Mouse (Mus musculus) midbrain, embryonic 12.5 days (tissue): ENCODE data around the gene Vax2. TPM values are rescaled to one million over a fixed set of nuclear protein-coding genes. Genes with fewer than 3 reads are reported as not detected.
A peak's percentile ranks its signal among the peaks of the same experiment; 100 is the strongest.

ENCODE experiments used
- ATAC-seq: fragments of 200-750 bp; cut with Nextera tagmentation; 2 replicates; pipeline ENCODE4 v1.8.0; 2017; ENCODE audit warnings: low read depth, moderate TSS enrichment, moderate library complexity; ENCODE audit not compliant: low FRiP score
- H3K27ac ChIP-seq: fragments of 300-500 bp; sonication (generic); replicated peaks from 2 replicates; pipeline ENCODE4 v1.5.1; 2016; ENCODE audit warnings: mild to moderate bottlenecking
- H3K27me3 ChIP-seq: fragments of 300-500 bp; sonication (generic); 2 replicates; pipeline ENCODE4 v1.6.1; 2016; ENCODE audit warnings: mild to moderate bottlenecking
- H3K36me3 ChIP-seq: fragments of 300-500 bp; sonication (generic); 2 replicates; pipeline ENCODE4 v1.6.1; 2016
- H3K4me1 ChIP-seq: fragments of 300-500 bp; sonication (generic); 2 replicates; pipeline ENCODE4 v1.6.1; 2016
- H3K4me2 ChIP-seq: fragments of 300-500 bp; sonication (generic); replicated peaks from 2 replicates; pipeline ENCODE4 v1.6.1; 2016; ENCODE audit warnings: mild to moderate bottlenecking, moderate library complexity
- H3K4me3 ChIP-seq: fragments of 300-500 bp; sonication (generic); 2 replicates; pipeline ENCODE4 v1.5.1; 2016; ENCODE audit warnings: mild to moderate bottlenecking
- H3K9ac ChIP-seq: fragments of 300-500 bp; sonication (generic); replicated peaks from 2 replicates; pipeline ENCODE4 v1.6.1; 2016; ENCODE audit warnings: mild to moderate bottlenecking, moderate library complexity
- H3K9me3 ChIP-seq: fragments of 300-500 bp; sonication (generic); 2 replicates; pipeline ENCODE4 v1.6.1; 2016; ENCODE audit warnings: mild to moderate bottlenecking
- WGBS: fragments of 180-500 bp; shearing (Covaris S2); methylation state at CpG from one replicate; pipeline ENCODE4 v1.1.7; 2016; 5-methylcytosine and 5-hydroxymethylcytosine counted together
- polyA plus RNA-seq: library from polyadenylated mRNA; unstranded; fragments of >200 nt; fragmentation: Nextera tagmentation; extraction: Ambion mirVana; gene quantifications from 2 replicates; pipeline ENCODE4 v1.2.1, GENCODE M21; 2016

The Vax2 gene
- polyA plus RNA-seq, 1 experiment from 2014 or later = 0.42 TPM

DNA sequence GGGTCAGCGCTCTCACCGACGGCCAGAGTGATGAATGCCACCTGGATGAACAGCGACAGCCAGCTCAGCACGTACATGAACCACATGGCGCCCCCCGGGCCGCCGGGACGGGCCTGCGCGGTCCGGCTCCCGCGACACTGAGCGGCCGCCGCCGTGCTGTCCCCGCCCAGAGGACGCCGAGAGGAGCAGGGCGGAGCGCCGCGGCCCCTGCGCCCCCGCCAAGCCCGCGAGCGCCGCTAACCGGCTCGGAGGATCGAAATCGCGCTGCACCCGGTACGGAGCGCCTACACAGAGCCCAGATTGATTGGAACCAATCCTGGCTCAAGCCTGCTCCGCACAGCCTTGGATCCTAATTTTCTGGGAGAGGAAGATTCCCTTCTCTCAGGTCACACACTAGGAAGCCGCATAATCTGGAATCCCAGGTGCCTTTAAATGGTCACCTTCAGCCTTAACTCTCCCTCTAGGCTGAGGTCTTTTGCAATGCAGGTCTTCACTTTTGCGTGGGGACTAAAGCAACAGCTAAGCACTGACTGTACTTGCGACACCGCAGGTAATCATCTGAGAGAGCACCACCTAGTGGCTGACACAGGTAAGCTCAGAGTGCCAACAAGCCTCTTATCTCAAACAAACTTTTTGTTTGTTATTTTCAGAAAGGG is 64.7 kb downstream of the Vax2 start, which contains the start of gene Tex261:
TSS of gene Tex261 (minus strand) at position 176 of the 656 bp plus-strand sequence.
- H3K36me3 ChIP-seq = peaks cover 23% of the 10 kb centered on the region
- ATAC-seq = peak; percentile 96
- H3K27me3 ChIP-seq = no peaks in the 10 kb centered on the region
- peak within 1 kb of the TSS; percentile 87 for H3K4me3 ChIP-seq
- under 1% methylated on average over 38 of the region's 45 CpGs for WGBS
- peak within 1 kb of the TSS; percentile 82 for H3K4me2 ChIP-seq
- peak within 1 kb of the TSS; percentile 94 for H3K9ac ChIP-seq
- H3K9me3 ChIP-seq = no peaks in the 10 kb centered on the region
- H3K4me1 ChIP-seq = peaks cover 22% of the 10 kb centered on the region
- H3K27ac ChIP-seq = peak within 1 kb of the TSS; percentile 78

DNA sequence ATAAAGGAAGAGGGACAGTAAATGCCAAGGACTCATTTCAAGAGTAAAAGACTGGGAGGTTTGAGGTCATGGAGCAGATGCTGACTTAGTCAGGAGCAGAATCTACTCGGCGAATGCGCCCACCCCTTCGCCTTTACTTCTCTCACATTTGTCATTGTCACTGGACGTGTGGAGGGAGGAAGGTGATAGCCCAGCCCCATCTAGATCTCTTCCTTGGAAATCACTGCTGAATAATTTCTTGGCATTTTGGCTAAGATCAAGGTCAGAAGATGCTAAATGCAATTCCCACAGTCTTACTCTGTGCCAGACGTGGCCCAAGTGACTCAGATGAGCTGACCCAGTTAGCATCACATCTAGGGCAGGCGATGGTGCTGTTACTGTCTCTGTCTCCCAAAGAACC is 67.2 kb downstream of the Vax2 start:
- H3K9me3 ChIP-seq = no peaks in the 10 kb centered on the region
- H3K27me3 ChIP-seq = no peaks in the 10 kb centered on the region
- no peak overlapping the region for H3K4me2 ChIP-seq
- WGBS = 89% methylated on average over 7 of the region's 7 CpGs
- H3K9ac ChIP-seq = no peak overlapping the region
- H3K4me3 ChIP-seq = no peak overlapping the region
- no peak for ATAC-seq
- peaks cover 2% of the 10 kb centered on the region; the same call in 1 of the 2 replicates for H3K36me3 ChIP-seq
- peaks cover 19% of the 10 kb centered on the region for H3K4me1 ChIP-seq
- H3K27ac ChIP-seq = no peak overlapping the region

DNA sequence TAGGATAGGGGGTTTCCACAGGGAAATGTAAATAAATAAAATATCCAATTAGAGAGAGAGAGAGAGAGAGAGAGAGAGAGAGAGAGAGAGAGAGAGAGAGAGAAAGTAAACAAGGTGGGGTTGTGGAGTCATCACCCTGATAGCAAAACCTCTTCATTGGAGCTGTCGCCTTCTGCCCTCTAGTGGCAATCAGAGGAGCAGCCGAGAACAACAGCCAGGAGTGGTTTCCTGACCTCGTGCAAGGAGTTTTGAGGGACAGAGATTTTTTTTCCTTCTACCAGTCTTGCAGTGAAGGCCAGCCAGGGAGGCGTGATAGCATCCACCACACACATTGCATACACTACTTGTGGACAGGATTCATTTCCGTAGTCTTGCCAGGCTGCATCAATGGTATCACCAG is 68.0 kb downstream of the Vax2 start:
- Histone ChIP-seq H3K4me1 (peaks cover 15% of the 10 kb centered on the region), H3K4me3 (no peak overlapping the region), H3K36me3 (no peaks in the 10 kb centered on the region), H3K27ac (no peak overlapping the region), H3K27me3 (no peaks in the 10 kb centered on the region), H3K9ac (no peak overlapping the region), H3K9me3 (no peaks in the 10 kb centered on the region), H3K4me2 (no peak overlapping the region)
- WGBS = 12% methylated on average over 5 of the region's 5 CpGs
- no peak for ATAC-seq

DNA sequence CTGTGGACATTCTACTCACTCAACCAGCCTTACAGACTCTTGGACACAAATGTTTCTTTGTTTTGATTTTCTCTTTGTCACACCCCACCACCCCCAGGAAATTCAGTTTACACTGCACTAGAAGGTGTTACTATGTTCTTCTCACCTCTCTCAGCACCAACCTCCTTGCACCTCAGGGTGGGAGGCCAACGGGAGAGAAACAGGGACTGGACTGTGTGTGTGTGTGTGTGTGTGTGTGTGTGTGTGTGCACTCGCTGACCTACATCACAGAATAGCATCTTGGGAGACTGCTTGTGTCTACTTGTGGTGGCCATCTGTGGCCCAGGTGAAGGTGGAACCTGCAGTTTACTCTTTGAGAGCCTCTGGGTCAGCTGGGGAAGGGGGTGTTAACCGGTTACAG is 75.4 kb downstream of the Vax2 start:
- H3K27ac ChIP-seq = no peak overlapping the region

More for the DNA sequence above, 75.4 kb downstream of the Vax2 start:
- no peak for ATAC-seq
- Histone ChIP-seq H3K9me3 (no peaks in the 10 kb centered on the region), H3K27me3 (peaks cover 6% of the 10 kb centered on the region; the same call in 1 of the 2 replicates), H3K9ac (no peak overlapping the region), H3K36me3 (no peaks in the 10 kb centered on the region), H3K4me2 (no peak overlapping the region), H3K4me3 (no peak overlapping the region), H3K4me1 (0 out of 2 replicates have a peak, but pooled peaks cover 2% of the 10 kb centered on the region)
- 84% methylated on average over 3 of the region's 3 CpGs for WGBS

Other genes starting within 250 kb of the Vax2 start
- gene Dguok, start 204.3 kb upstream of the Vax2 start, polyA plus RNA-seq = 57.3 and 62.6 TPM in 2 replicates
- 6.2 TPM in 2 replicates for gene Actg2, start 175.0 kb upstream of the Vax2 start, polyA plus RNA-seq
- gene Stambp, start 138.5 kb upstream of the Vax2 start, polyA plus RNA-seq = 31.6 and 31.9 TPM in 2 replicates
- not detected in 2 replicates for gene Clec4f, start 55.1 kb upstream of the Vax2 start, polyA plus RNA-seq
- not detected in 2 replicates for gene Cd207, start 33.4 kb upstream of the Vax2 start, polyA plus RNA-seq
- gene Atp6v1b1, start 31.7 kb downstream of the Vax2 start, polyA plus RNA-seq = not detected in 2 replicates
- 0.30 TPM in 1 of 2 replicates, not detected in the other for gene Ankrd53, start 51.4 kb downstream of the Vax2 start, polyA plus RNA-seq
- 67.9 and 70.1 TPM in 2 replicates for gene Tex261, start 64.5 kb downstream of the Vax2 start, polyA plus RNA-seq
- 53.6 and 54.9 TPM in 2 replicates for gene Nagk, start 83.7 kb downstream of the Vax2 start, polyA plus RNA-seq
- gene Paip2b, start 120.5 kb downstream of the Vax2 start, polyA plus RNA-seq = 21.8 and 22.2 TPM in 2 replicates
- 102 and 110 TPM in 2 replicates for gene Zfp638, start 155.8 kb downstream of the Vax2 start, polyA plus RNA-seq